20 mouse cellular contexts compared by ENCODE assay signal in the genomic region with DNA sequence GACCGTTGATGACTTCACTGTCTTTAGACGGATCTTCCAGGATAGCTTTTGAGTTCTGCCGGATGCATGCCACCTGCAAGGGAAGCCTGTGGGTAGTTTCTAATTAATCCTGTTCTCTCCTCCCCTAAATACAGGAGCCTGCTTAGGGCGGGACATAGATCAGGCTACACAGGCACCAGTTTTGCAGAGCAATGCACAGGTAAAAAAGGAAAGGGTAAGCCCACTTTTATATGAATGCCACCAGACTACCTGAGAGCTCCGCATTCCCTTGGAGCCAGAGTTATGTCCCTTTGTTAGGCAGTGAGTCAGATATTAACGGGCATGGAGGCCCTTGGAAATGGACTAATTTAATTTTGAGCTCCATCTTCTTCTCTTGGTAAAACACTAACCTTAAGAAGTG. TPM values are rescaled to one million over a fixed set of nuclear protein-coding genes. Genes with fewer than 3 reads are reported as not detected.
DNase-seq lines count a peak whose midpoint lies in the region; ATAC-seq lines count a peak whose summit lies in the region.
"Had no signal": no experiment of that assay in that cellular context is flagged by ENCODE, and none has a peak within 500 bp of the region (broad histone marks: within the 10 kb centered on the region; RNA-seq: fewer than 3 reads in every experiment).

Gene Sult1c1 (minus strand): TSS at position 101 of the 400 bp plus-strand sequence.

- no peaks in the 10 kb centered on the region for H3K4me1 ChIP-seq in embryonic facial prominence, embryonic 15.5 days
- H3K4me1 ChIP-seq in embryonic facial prominence, embryonic 10.5 days = no peaks in the 10 kb centered on the region

- H3K4me2 ChIP-seq in embryonic facial prominence, embryonic 15.5 days (replicated peaks) = no peak within 1 kb of the TSS

- H3K9ac ChIP-seq in embryonic facial prominence, embryonic 15.5 days = no peak within 1 kb of the TSS

- H3K36me3 ChIP-seq in embryonic facial prominence, embryonic 15.5 days = no peaks in the 10 kb centered on the region
- H3K36me3 ChIP-seq in embryonic facial prominence, embryonic 10.5 days (replicated peaks) = no peaks in the 10 kb centered on the region
- H3K36me3 ChIP-seq: G1E had no signal

- H3K4me3 ChIP-seq in embryonic facial prominence, embryonic 15.5 days (replicated peaks) = no peak within 1 kb of the TSS
- H3K4me3 ChIP-seq in embryonic facial prominence, embryonic 10.5 days = no peak within 1 kb of the TSS

- 78% methylated on average over 6 of the region's 6 CpGs for WGBS in embryonic facial prominence, embryonic 15.5 days
- WGBS in embryonic facial prominence, embryonic 10.5 days = 89% methylated on average over 6 of the region's 6 CpGs

- no peaks in the 10 kb centered on the region for H3K27me3 ChIP-seq in embryonic facial prominence, embryonic 15.5 days
- H3K27me3 ChIP-seq in embryonic facial prominence, embryonic 10.5 days (replicated peaks; ENCODE audit: low read depth, poor library complexity, severe bottlenecking) = no peaks in the 10 kb centered on the region
- H3K27me3 ChIP-seq: CH12.LX, Patski had no signal

- H3K27ac ChIP-seq in embryonic facial prominence, embryonic 15.5 days (replicated peaks) = no peak within 1 kb of the TSS
- H3K27ac ChIP-seq in embryonic facial prominence, embryonic 10.5 days (replicated peaks) = no peak within 1 kb of the TSS

- no peaks in the 10 kb centered on the region for H3K9me3 ChIP-seq in embryonic facial prominence, embryonic 15.5 days (replicated peaks)
- H3K9me3 ChIP-seq in embryonic facial prominence, embryonic 10.5 days = no peaks in the 10 kb centered on the region

- no peak for DNase-seq in embryonic facial prominence, embryonic 10.5 days (ENCODE audit: low spot score)
- DNase-seq: adrenal gland, adult 2 months; adrenal gland, adult 8-10 months; adrenal gland, postnatal 10 days; adrenal gland, postnatal 14 days; adrenal gland, postnatal 25 days; adrenal gland, postnatal 36 days; B cell, adult 2 months; cerebellum, adult 11 months; cerebellum, adult 11-12 months; cerebellum, adult 18-20 months; cerebellum, adult 2 months had no signal

- no peak for ATAC-seq in embryonic facial prominence, embryonic 15.5 days (ENCODE audit: insufficient number of reproducible peaks, low FRiP score, low TSS enrichment, low read depth)
- ATAC-seq: activated CD4-positive, CD25-positive, alpha-beta regulatory T cell, adult 4 months; CD4-positive, CD25-positive, alpha-beta regulatory T cell, adult 4 months; Patski had no signal

RNA-seq across cellular contexts. Expression of gene Sult1c1, which starts in this region (rescaled TPM):
- 5.7 and 11.0 TPM in 2 replicates for polyA plus RNA-seq in embryonic facial prominence, embryonic 15.5 days (2015; fragmentation: Nextera tagmentation; extraction: Ambion mirVana)
- polyA plus RNA-seq in embryonic facial prominence, embryonic 10.5 days (2016; fragmentation: Nextera tagmentation; extraction: Ambion mirVana) = not detected in 2 replicates
- polyA plus RNA-seq: activated CD4-positive, CD25-positive, alpha-beta regulatory T cell, adult 4 months; adrenal gland, adult 2 months; brain, embryonic 14.5 days; C2C12; CD4-positive, CD25-positive, alpha-beta regulatory T cell, adult 4 months; cerebellum, adult 2 months; G1E; Patski had no signal
